Mouse (Mus musculus): ENCODE results near the gene Csad.

DNA sequence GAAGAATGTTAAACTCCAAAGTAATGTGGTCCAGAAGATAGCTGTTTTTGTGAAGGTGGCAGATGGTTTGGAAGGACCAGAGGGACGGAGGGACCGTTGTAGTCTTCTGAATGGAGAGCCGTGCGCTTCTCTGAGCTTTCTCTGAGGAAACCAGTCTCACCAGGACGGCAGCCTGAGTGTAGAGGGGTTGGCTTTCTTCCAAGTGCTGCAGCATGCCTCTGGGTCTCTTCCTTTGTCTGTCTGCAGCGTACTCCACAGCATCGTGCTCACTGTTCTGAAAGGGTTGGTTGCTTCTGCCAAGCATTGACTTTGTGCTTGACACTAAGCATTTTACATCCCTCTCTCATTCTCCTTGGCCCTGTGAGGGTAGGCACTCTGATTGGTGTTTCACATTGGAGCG is 1.3 kb upstream of the Csad start:
- TF ChIP-seq POLR2A (IDR thresholded peaks at IDR 0.05; ENCODE audit: control insufficient read depth, extremely low read depth, insufficient read depth, low read length, poor library complexity) (no peak), CTCF (IDR thresholded peaks at IDR 0.05; ENCODE audit: borderline replicate concordance, control insufficient read depth, extremely low read depth, insufficient read depth, low read length, poor library complexity) (no peak)

Data from thymus, adult 2 months (tissue).